Comparison of ENCODE assay signal across 22 mouse cellular contexts in genomic region chr13:38779984-38780629, GRCm38 (mm10).
DNase-seq lines count a peak whose midpoint lies in the region; ATAC-seq and TF ChIP-seq lines count a peak whose summit lies in the region.
"Had no signal": no experiment of that assay in that cellular context is flagged by ENCODE, and none has a peak within 500 bp of the region (broad histone marks: within the 10 kb centered on the region; RNA-seq: fewer than 3 reads in every experiment).

No protein-coding gene starts in this region.

- H3K36me3 ChIP-seq in neural tube, embryonic 11.5 days (ENCODE audit: control insufficient read depth, insufficient read depth, low read length) = no peaks in the 10 kb centered on the region
- H3K36me3 ChIP-seq in hindbrain, embryonic 14.5 days (replicated peaks; ENCODE audit: control insufficient read depth, insufficient read depth) = no peaks in the 10 kb centered on the region
- no peaks in the 10 kb centered on the region for H3K36me3 ChIP-seq in midbrain, embryonic 13.5 days
- H3K36me3 ChIP-seq in thymus, adult 2 months (ENCODE audit: control insufficient read depth, insufficient read depth, low read length) = no peaks in the 10 kb centered on the region
- no peaks in the 10 kb centered on the region for H3K36me3 ChIP-seq in forebrain, embryonic 11.5 days (ENCODE audit: control insufficient read depth, insufficient read depth, low read length)
- H3K36me3 ChIP-seq: heart, embryonic 10.5 days; neural tube, embryonic 13.5 days had no signal

- no peak overlapping the region for H3K4me3 ChIP-seq in neural tube, embryonic 11.5 days (ENCODE audit: low read depth, low read length)
- H3K4me3 ChIP-seq in hindbrain, embryonic 14.5 days (replicated peaks; ENCODE audit: low read length) = no peak overlapping the region
- no peak overlapping the region for H3K4me3 ChIP-seq in midbrain, embryonic 13.5 days (replicated peaks)
- no peak overlapping the region for H3K4me3 ChIP-seq in thymus, adult 2 months (ENCODE audit: control insufficient read depth, insufficient read depth, low read length)
- H3K4me3 ChIP-seq in forebrain, embryonic 11.5 days (ENCODE audit: low read depth, low read length) = no peak overlapping the region
- H3K4me3 ChIP-seq: forebrain, embryonic 13.5 days; heart, embryonic 10.5 days; layer of hippocampus, adult 2 months; neural tube, embryonic 13.5 days had no signal

- TF ChIP-seq CTCF in thymus, adult 2 months (IDR thresholded peaks at IDR 0.05; ENCODE audit: borderline replicate concordance, control insufficient read depth, extremely low read depth, insufficient read depth, low read length, poor library complexity) = no peak

- H3K4me2 ChIP-seq in neural tube, embryonic 11.5 days (ENCODE audit: low read depth) = no peak overlapping the region
- no peak overlapping the region for H3K4me2 ChIP-seq in hindbrain, embryonic 14.5 days (replicated peaks)
- H3K4me2 ChIP-seq in midbrain, embryonic 13.5 days (replicated peaks) = peak overlapping the region; percentile 19; the same call in 1 of the 2 replicates
- H3K4me2 ChIP-seq in forebrain, embryonic 11.5 days (ENCODE audit: low read depth, low read length, severe bottlenecking) = no peak overlapping the region
- H3K4me2 ChIP-seq: forebrain, embryonic 13.5 days; neural tube, embryonic 13.5 days had no signal

- intact Hi-C loops in left cerebral cortex, postnatal 36 days (cut with DNase I) = no loop called here

- 0 out of 2 replicates have a peak overlapping the region, but pooled peaks have one; percentile 6 for H3K27ac ChIP-seq in neural tube, embryonic 11.5 days (ENCODE audit: low read depth, low read length)
- H3K27ac ChIP-seq in hindbrain, embryonic 14.5 days = peak overlapping the region; percentile 32; the same call in 1 of the 2 replicates
- peak overlapping the region; percentile 66 for H3K27ac ChIP-seq in midbrain, embryonic 13.5 days
- H3K27ac ChIP-seq in thymus, adult 2 months (ENCODE audit: control insufficient read depth, insufficient read depth, low read length) = no peak overlapping the region
- H3K27ac ChIP-seq in forebrain, embryonic 11.5 days (ENCODE audit: low read depth, low read length) = no peak overlapping the region
- H3K27ac ChIP-seq: forebrain, embryonic 13.5 days; heart, embryonic 10.5 days; kidney, postnatal 0 days; layer of hippocampus, adult 2 months had no signal

- H3K27me3 ChIP-seq in neural tube, embryonic 11.5 days (ENCODE audit: control insufficient read depth, insufficient read depth, low read length) = no peaks in the 10 kb centered on the region
- no peaks in the 10 kb centered on the region for H3K27me3 ChIP-seq in hindbrain, embryonic 14.5 days (ENCODE audit: control insufficient read depth, insufficient read depth, low read length)
- H3K27me3 ChIP-seq in midbrain, embryonic 13.5 days = no peaks in the 10 kb centered on the region
- H3K27me3 ChIP-seq in thymus, adult 2 months (ENCODE audit: control insufficient read depth, insufficient read depth, low read length) = no peaks in the 10 kb centered on the region
- H3K27me3 ChIP-seq in forebrain, embryonic 11.5 days (ENCODE audit: control insufficient read depth, insufficient read depth, low read length) = no peaks in the 10 kb centered on the region
- H3K27me3 ChIP-seq: forebrain, embryonic 13.5 days; neural tube, embryonic 13.5 days had no signal

- no peak for ATAC-seq in neural tube, embryonic 11.5 days (ENCODE audit: insufficient read depth, low FRiP score, low TSS enrichment)
- no peak for ATAC-seq in hindbrain, embryonic 14.5 days (ENCODE audit: low FRiP score)
- peak; percentile 66 for ATAC-seq in midbrain, embryonic 13.5 days
- ATAC-seq in forebrain, embryonic 11.5 days (replicated peaks; ENCODE audit: low FRiP score) = no peak
- ATAC-seq: forebrain, embryonic 13.5 days; lung, postnatal 0 days had no signal

- H3K9ac ChIP-seq in neural tube, embryonic 11.5 days (ENCODE audit: low read length) = no peak overlapping the region
- H3K9ac ChIP-seq in hindbrain, embryonic 14.5 days = no peak overlapping the region
- no peak overlapping the region for H3K9ac ChIP-seq in midbrain, embryonic 13.5 days (replicated peaks)
- H3K9ac ChIP-seq in forebrain, embryonic 11.5 days (ENCODE audit: low read length) = no peak overlapping the region
- H3K9ac ChIP-seq: forebrain, embryonic 13.5 days; neural tube, embryonic 13.5 days had no signal

- 55% methylated on average over 14 of the region's 14 CpGs for WGBS in neural tube, embryonic 11.5 days
- WGBS in hindbrain, embryonic 14.5 days = 22% methylated on average over 14 of the region's 14 CpGs
- WGBS in midbrain, embryonic 13.5 days = 31% methylated on average over 14 of the region's 14 CpGs
- 88% methylated on average over 14 of the region's 14 CpGs for WGBS in thymus, adult 2 months
- WGBS in forebrain, embryonic 11.5 days = 66% methylated on average over 14 of the region's 14 CpGs

- peaks cover 5% of the 10 kb centered on the region; the same call in 1 of the 2 replicates for H3K4me1 ChIP-seq in neural tube, embryonic 11.5 days (ENCODE audit: control insufficient read depth, insufficient read depth, low read length)
- peaks cover 20% of the 10 kb centered on the region for H3K4me1 ChIP-seq in hindbrain, embryonic 14.5 days (replicated peaks; ENCODE audit: control insufficient read depth, insufficient read depth, low read length)
- H3K4me1 ChIP-seq in midbrain, embryonic 13.5 days (replicated peaks) = peaks cover 34% of the 10 kb centered on the region
- no peaks in the 10 kb centered on the region for H3K4me1 ChIP-seq in thymus, adult 2 months (replicated peaks; ENCODE audit: control insufficient read depth, insufficient read depth, low read length)
- H3K4me1 ChIP-seq in forebrain, embryonic 11.5 days (replicated peaks; ENCODE audit: control insufficient read depth, insufficient read depth, low read length) = no peaks in the 10 kb centered on the region
- H3K4me1 ChIP-seq: forebrain, embryonic 13.5 days had no signal

- no peak for TF ChIP-seq POLR2A in thymus, adult 2 months (IDR thresholded peaks at IDR 0.05; ENCODE audit: control insufficient read depth, extremely low read depth, insufficient read depth, low read length, poor library complexity)

- no peak for DNase-seq in neural tube, embryonic 11.5 days (ENCODE audit: low spot score)
- no peak for DNase-seq in neural tube, embryonic 10.5 days (ENCODE audit: extremely low spot score, low spot score)
- no peak for DNase-seq in hindbrain, embryonic 14.5 days (ENCODE audit: low spot score)
- no peak for DNase-seq in thymus, adult 2 months
- no peak for DNase-seq in spleen, adult 12 weeks (ENCODE audit: low spot score)
- DNase-seq in forebrain, embryonic 11.5 days (ENCODE audit: low spot score) = no peak
- no peak for DNase-seq in left cerebral cortex, postnatal 36 days (ENCODE audit: low spot score in 2 of 2)
- DNase-seq: adrenal gland, adult 2 months; B cell, adult 2 months; cerebellum, adult 9-11 months; kidney, adult 18-20 months; layer of hippocampus, postnatal 36 days; liver; right cerebral cortex, postnatal 25 days; thymus, postnatal 14 days had no signal

- no peaks in the 10 kb centered on the region for H3K9me3 ChIP-seq in neural tube, embryonic 11.5 days (ENCODE audit: control insufficient read depth, low read length)
- H3K9me3 ChIP-seq in hindbrain, embryonic 14.5 days (ENCODE audit: control insufficient read depth, low read length) = no peaks in the 10 kb centered on the region
- H3K9me3 ChIP-seq in midbrain, embryonic 13.5 days = no peaks in the 10 kb centered on the region
- no peaks in the 10 kb centered on the region for H3K9me3 ChIP-seq in forebrain, embryonic 11.5 days (ENCODE audit: control insufficient read depth, low read length)
- H3K9me3 ChIP-seq: forebrain, embryonic 13.5 days; heart, embryonic 10.5 days; neural tube, embryonic 13.5 days had no signal

Comparison
In these comparisons a context has a peak if more than half of its experiments do, and no peak if none do; other contexts are left out.
1. H3K27ac ChIP-seq: peak in neural tube, embryonic 11.5 days (single experiment), hindbrain, embryonic 14.5 days (single experiment) and midbrain, embryonic 13.5 days (single experiment); none in thymus, adult 2 months (single experiment) and forebrain, embryonic 11.5 days (single experiment).